Mouse (Mus musculus): ENCODE measurements around the gene Adora2b.

DNA sequence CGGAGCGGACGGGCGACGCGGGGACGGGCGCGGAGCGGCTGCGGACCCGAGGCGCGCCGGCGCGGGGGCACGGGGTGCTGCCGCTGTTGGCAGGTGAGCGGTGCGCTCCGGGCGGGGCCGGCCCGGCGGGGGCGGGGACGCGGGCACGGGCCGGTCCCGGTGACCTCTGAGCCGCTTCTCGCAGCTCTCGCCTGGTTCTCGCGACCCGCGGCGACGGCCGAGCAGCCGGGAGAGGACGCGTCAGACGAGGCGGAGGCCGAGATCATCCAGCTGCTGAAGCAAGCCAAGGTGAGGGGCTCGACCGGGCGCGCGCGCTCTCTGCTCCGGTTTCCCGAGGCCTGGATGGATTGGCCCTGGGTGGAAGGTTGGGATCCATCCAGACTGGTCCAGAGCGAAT, 32.8 kb downstream of the Adora2b start:
- TF ChIP-seq CTCF (IDR thresholded peaks at IDR 0.05; ENCODE audit: low read depth): no peak
- TF ChIP-seq EP300 (optimal IDR thresholded peaks at IDR 0.05): no peak

Data from stomach, postnatal 0 days (tissue).